Mouse (Mus musculus): Measurements from ENCODE around the gene Trim62. TPM values are rescaled to one million over a fixed set of nuclear protein-coding genes. Genes with fewer than 3 reads are reported as not detected.
"Not testable (repeated sequence)": the region's sequence is repeated elsewhere in the genome, so short reads cannot be mapped to it uniquely, and the experiment has no call there.

The Trim62 gene
- total and polyA plus RNA-seq, 2 experiments from 2014 or later = 0.87 to 1.1 TPM

DNA sequence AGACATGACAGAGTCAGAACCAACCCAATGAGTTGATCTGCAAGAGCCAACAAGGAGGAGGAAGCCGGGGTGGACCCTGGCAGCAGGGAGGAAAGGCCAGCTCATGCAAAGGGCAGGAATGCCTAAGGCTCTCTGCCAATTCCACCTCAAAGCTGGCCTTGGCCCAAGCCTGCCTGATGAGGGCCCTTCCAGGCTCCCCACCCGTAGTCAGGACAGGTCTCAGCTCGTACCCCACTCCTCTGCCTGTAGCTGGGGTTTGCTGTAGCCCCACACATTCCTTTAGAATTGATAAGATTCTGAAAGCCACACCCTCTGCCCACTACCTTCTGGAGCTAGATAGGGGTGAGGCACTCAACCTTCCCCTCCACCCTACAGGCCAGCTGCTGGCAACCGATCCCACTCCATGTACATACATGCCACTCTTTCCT, 27.8 kb upstream of the Trim62 start:
- no peak overlapping the region for H3K27ac ChIP-seq (ENCODE audit: low read depth)
- no peak for TF ChIP-seq CTCF (IDR thresholded peaks at IDR 0.05; ENCODE audit: low read depth)
- TF ChIP-seq EP300 (IDR thresholded peaks at IDR 0.05; ENCODE audit: low read depth) = no peak
- ATAC-seq (ENCODE audit: insufficient read depth, low read depth) = peak; percentile 70

DNA sequence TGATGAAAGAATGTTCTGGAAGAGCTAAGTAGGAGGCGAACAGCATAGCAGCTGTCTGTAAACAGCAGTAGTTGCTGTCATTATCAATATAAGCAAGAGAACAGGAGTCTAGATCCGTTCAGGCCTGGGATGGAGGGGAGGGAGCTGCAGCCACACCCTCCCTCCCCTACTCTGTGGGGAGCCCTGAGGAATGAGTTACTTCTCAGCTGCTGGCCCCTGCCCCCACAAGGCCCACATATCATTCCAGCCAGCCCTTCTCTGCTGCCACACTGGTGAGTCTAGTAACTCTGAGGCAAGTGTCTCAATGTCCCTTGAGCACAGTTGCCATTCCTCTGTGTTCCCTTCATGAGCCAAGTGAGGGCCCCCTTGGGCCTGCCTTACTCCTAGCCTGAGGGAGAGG, 26.2 kb upstream of the Trim62 start:
- Histone ChIP-seq H3K27me3 (ENCODE audit: control insufficient read depth, insufficient read depth, low read length) (no peaks in the 10 kb centered on the region), H3K27ac (ENCODE audit: low read depth) (no peak overlapping the region), H3K36me3 (replicated peaks; ENCODE audit: control insufficient read depth, insufficient read depth, low read length) (no peaks in the 10 kb centered on the region), H3K4me2 (ENCODE audit: low read depth, low read length) (no peak overlapping the region), H3K4me1 (ENCODE audit: control insufficient read depth, insufficient read depth) (peaks cover 4% of the 10 kb centered on the region; the same call in 1 of the 2 replicates), H3K9me3 (replicated peaks; ENCODE audit: control insufficient read depth, low read length) (no peaks in the 10 kb centered on the region), H3K4me3 (ENCODE audit: low read depth, low read length) (no peak overlapping the region), H3K9ac (replicated peaks; ENCODE audit: low read depth, low read length) (no peak overlapping the region)
- DNase-seq (ENCODE audit: low spot score) (no peak), ATAC-seq (ENCODE audit: insufficient read depth, low read depth) (no peak)
- 86% methylated on average over 2 of the region's 2 CpGs for WGBS
- TF ChIP-seq EP300 (IDR thresholded peaks at IDR 0.05; ENCODE audit: low read depth) (no peak), CTCF (IDR thresholded peaks at IDR 0.05; ENCODE audit: low read depth) (no peak)

More for the DNA sequence above, 27.8 kb upstream of the Trim62 start:
- Histone ChIP-seq H3K4me2 (ENCODE audit: low read depth, low read length) (no peak overlapping the region), H3K9me3 (replicated peaks; ENCODE audit: control insufficient read depth, low read length) (no peaks in the 10 kb centered on the region), H3K4me3 (ENCODE audit: low read depth, low read length) (no peak overlapping the region), H3K9ac (replicated peaks; ENCODE audit: low read depth, low read length) (no peak overlapping the region), H3K36me3 (replicated peaks; ENCODE audit: control insufficient read depth, insufficient read depth, low read length) (no peaks in the 10 kb centered on the region), H3K4me1 (ENCODE audit: control insufficient read depth, insufficient read depth) (peaks cover 4% of the 10 kb centered on the region; the same call in 1 of the 2 replicates), H3K27me3 (ENCODE audit: control insufficient read depth, insufficient read depth, low read length) (no peaks in the 10 kb centered on the region)
- peak; percentile 74 for DNase-seq (ENCODE audit: low spot score)
- WGBS = 19% methylated on average over 4 of the region's 4 CpGs

DNA sequence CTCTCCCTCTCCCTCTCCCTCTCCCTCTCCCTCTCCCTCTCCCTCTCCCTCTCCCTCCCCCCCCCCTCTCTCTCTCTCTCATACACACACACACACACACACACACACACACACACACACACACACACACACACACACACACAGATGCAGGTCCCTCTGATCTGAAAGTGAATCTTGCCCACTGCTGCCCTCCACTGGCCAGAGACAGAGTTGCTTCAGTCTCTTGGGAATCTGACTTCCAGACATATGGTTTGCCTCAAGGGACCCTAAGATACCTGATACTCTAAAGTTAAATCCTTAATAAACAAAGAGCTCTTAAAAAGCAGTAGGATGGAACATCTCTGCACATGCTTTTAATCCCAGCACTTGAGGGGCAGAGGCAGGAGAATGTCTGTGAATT, 25.2 kb upstream of the Trim62 start:
- ATAC-seq (ENCODE audit: insufficient read depth, low read depth); DNase-seq (ENCODE audit: low spot score); H3K4me2 ChIP-seq (ENCODE audit: low read depth, low read length); H3K4me1 ChIP-seq (ENCODE audit: control insufficient read depth, insufficient read depth); H3K36me3 ChIP-seq (replicated peaks; ENCODE audit: control insufficient read depth, insufficient read depth, low read length); H3K27me3 ChIP-seq (ENCODE audit: control insufficient read depth, insufficient read depth, low read length); H3K9ac ChIP-seq (replicated peaks; ENCODE audit: low read depth, low read length); H3K27ac ChIP-seq (ENCODE audit: low read depth); H3K9me3 ChIP-seq (replicated peaks; ENCODE audit: control insufficient read depth, low read length); H3K4me3 ChIP-seq (ENCODE audit: low read depth, low read length): not testable (repeated sequence)
- TF ChIP-seq CTCF (IDR thresholded peaks at IDR 0.05; ENCODE audit: low read depth) = peak; percentile 81

DNA sequence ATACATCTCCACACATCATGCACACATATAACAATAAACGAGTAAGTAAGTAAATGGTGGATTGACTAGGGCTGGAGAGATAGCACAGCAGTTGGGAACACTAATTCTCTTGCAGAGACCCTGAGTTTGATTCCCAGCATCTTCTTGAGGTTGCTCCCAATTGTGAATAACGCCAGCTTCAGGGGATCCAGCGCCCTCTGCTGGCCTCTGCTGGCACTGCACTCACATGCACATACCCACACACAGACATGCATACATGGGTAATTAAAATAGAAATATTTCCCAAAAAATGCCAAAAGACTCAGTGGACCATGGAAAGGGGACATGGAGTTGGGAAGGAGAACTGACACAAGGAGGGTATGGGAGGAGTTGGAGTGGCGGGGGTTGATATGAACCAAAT, 24.5 kb upstream of the Trim62 start:
- Histone ChIP-seq H3K4me1 (ENCODE audit: control insufficient read depth, insufficient read depth) (peaks cover 4% of the 10 kb centered on the region; the same call in 1 of the 2 replicates), H3K4me2 (ENCODE audit: low read depth, low read length) (no peak overlapping the region), H3K27me3 (ENCODE audit: control insufficient read depth, insufficient read depth, low read length) (no peaks in the 10 kb centered on the region), H3K4me3 (ENCODE audit: low read depth, low read length) (no peak overlapping the region), H3K9ac (replicated peaks; ENCODE audit: low read depth, low read length) (no peak overlapping the region), H3K27ac (ENCODE audit: low read depth) (no peak overlapping the region), H3K9me3 (replicated peaks; ENCODE audit: control insufficient read depth, low read length) (no peaks in the 10 kb centered on the region), H3K36me3 (replicated peaks; ENCODE audit: control insufficient read depth, insufficient read depth, low read length) (no peaks in the 10 kb centered on the region)
- TF ChIP-seq EP300 (IDR thresholded peaks at IDR 0.05; ENCODE audit: low read depth) (no peak), CTCF (IDR thresholded peaks at IDR 0.05; ENCODE audit: low read depth) (no peak)
- ATAC-seq (ENCODE audit: insufficient read depth, low read depth) (no peak), DNase-seq (ENCODE audit: low spot score) (no peak)
- 63% methylated on average over 4 of the region's 4 CpGs for WGBS

DNA sequence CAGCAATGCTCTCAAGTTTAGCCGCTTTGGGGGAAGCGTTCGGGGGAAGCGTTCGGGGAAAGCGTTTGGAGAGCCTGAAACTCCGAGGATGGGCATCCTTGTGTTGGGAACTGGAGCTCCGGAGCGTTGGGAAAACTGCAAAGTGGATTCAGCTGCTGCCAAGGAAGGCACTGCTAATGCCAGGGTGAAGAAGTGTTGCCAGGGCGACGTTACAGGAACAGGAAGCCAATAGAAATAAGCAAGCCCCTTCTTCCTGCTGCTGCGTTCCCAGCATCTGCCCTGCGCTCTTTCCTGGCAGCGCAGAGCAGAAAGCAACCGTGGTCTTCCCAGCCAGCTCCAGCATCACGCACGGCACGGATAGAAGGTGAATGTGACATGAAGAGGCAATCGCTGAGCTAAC, 10.4 kb upstream of the Trim62 start:
- Histone ChIP-seq H3K27ac (ENCODE audit: low read depth) (no peak overlapping the region), H3K36me3 (replicated peaks; ENCODE audit: control insufficient read depth, insufficient read depth, low read length) (no peaks in the 10 kb centered on the region), H3K9me3 (replicated peaks; ENCODE audit: control insufficient read depth, low read length) (no peaks in the 10 kb centered on the region), H3K27me3 (ENCODE audit: control insufficient read depth, insufficient read depth, low read length) (peaks cover 13% of the 10 kb centered on the region), H3K4me1 (ENCODE audit: control insufficient read depth, insufficient read depth) (no peaks in the 10 kb centered on the region), H3K9ac (replicated peaks; ENCODE audit: low read depth, low read length) (no peak overlapping the region), H3K4me2 (ENCODE audit: low read depth, low read length) (no peak overlapping the region), H3K4me3 (ENCODE audit: low read depth, low read length) (no peak overlapping the region)
- ATAC-seq (ENCODE audit: insufficient read depth, low read depth) = no peak
- DNase-seq (ENCODE audit: low spot score) = no peak
- WGBS = 47% methylated on average over 19 of the region's 19 CpGs
- TF ChIP-seq CTCF (IDR thresholded peaks at IDR 0.05; ENCODE audit: low read depth) = no peak
- no peak for TF ChIP-seq EP300 (IDR thresholded peaks at IDR 0.05; ENCODE audit: low read depth)

DNA sequence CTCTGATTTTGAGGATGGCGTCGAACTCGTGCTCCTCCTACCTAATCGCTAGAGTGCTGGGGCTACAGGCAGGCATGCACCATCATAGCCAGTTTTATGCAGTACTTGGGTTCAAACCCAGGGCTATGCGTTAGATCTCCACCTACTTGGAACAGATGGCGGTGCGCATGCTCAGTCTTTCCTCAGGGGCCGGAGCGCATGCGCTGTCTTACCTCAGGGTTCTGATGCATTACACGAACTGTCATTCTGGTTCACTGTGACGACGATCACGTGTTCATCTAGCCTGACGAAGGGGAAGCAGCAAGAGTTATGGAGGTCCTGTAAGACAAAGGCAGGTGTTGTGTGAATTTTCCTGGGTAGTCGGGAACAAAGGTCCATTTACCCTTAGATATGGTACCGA, 9.3 kb upstream of the Trim62 start:
- H3K4me2 ChIP-seq (ENCODE audit: low read depth, low read length) = no peak overlapping the region
- WGBS = 90% methylated on average over 17 of the region's 17 CpGs
- peaks cover 14% of the 10 kb centered on the region for H3K27me3 ChIP-seq (ENCODE audit: control insufficient read depth, insufficient read depth, low read length)
- DNase-seq (ENCODE audit: low spot score) = no peak
- TF ChIP-seq EP300 (IDR thresholded peaks at IDR 0.05; ENCODE audit: low read depth) (no peak), CTCF (IDR thresholded peaks at IDR 0.05; ENCODE audit: low read depth) (no peak)
- no peaks in the 10 kb centered on the region for H3K4me1 ChIP-seq (ENCODE audit: control insufficient read depth, insufficient read depth)
- no peaks in the 10 kb centered on the region for H3K36me3 ChIP-seq (replicated peaks; ENCODE audit: control insufficient read depth, insufficient read depth, low read length)
- no peaks in the 10 kb centered on the region for H3K9me3 ChIP-seq (replicated peaks; ENCODE audit: control insufficient read depth, low read length)
- H3K4me3 ChIP-seq (ENCODE audit: low read depth, low read length) = no peak overlapping the region
- no peak overlapping the region for H3K27ac ChIP-seq (ENCODE audit: low read depth)
- H3K9ac ChIP-seq (replicated peaks; ENCODE audit: low read depth, low read length) = no peak overlapping the region
- ATAC-seq (ENCODE audit: insufficient read depth, low read depth) = no peak

All from heart, postnatal 0 days (tissue).